Mouse (Mus musculus) granulocyte monocyte progenitor cell, adult 5-6 weeks (primary cell): ENCODE measurements around the gene Foxm1. TPM values are rescaled to one million over a fixed set of nuclear protein-coding genes. Genes with fewer than 3 reads are reported as not detected.
A peak's percentile ranks its signal among the peaks of the same experiment; 100 is the strongest.

ENCODE experiments used
- ATAC-seq: replicated peaks from 2 replicates; pipeline ENCODE4 v1.8.0; 2016; ENCODE audit warnings: mild to moderate bottlenecking, moderate TSS enrichment, inconsistent platforms; ENCODE audit not compliant: poor library complexity, severe bottlenecking
- total RNA-seq, 2 experiments: library from RNA; stranded (forward) in 1 of 2; stranded (reverse) in 1 of 2; fragments of 200-712, 200-1000 nt in 1 of 2; fragments of >200 nt in 1 of 2; fragmentation: Nextera tagmentation in 1 of 2; gene quantifications; 2 replicates each; pipeline ENCODE4 v1.2.3; 2014 to 2017

Foxm1 gene
- total RNA-seq, 2 experiments from 2014 or later = 18.2 to 53.2 TPM

- no peak for ATAC-seq
Observed at GRCm38 (mm10) chr6:128421480-128421879, 58.7 kb downstream of the Foxm1 start.

- peak; percentile 31; the same call in 1 of the 2 replicates for ATAC-seq
Observed at GRCm38 (mm10) chr6:128423496-128424268, 60.9 kb downstream of the Foxm1 start.

- peak; percentile 90 for ATAC-seq
Observed at GRCm38 (mm10) chr6:128424269-128425019, 61.7 kb downstream of the Foxm1 start, which contains the start of gene Itfg2. Itfg2 (minus strand) TSS chr6:128424931.

GRCm38 (mm10) chr6:128425046-128425445 lies 62.3 kb downstream of the Foxm1 start:
- no peak for ATAC-seq

Other genes with a start within 250 kb of the Foxm1 start
- gene Tspan9, start 219.4 kb upstream of the Foxm1 start, total RNA-seq (2014; fragmentation: Nextera tagmentation) = 2.2 TPM in 1 of 2 replicates, not detected in the other
- 0.62 and 3.4 TPM in 2 replicates for gene Tspan9, start 219.4 kb upstream of the Foxm1 start, total RNA-seq (2017)
- not detected in 2 replicates for gene Tead4, start 62.1 kb upstream of the Foxm1 start, total RNA-seq (2014; fragmentation: Nextera tagmentation)
- gene Tead4, start 62.1 kb upstream of the Foxm1 start, total RNA-seq (2017) = not detected in 2 replicates
- 0.21 and 3.7 TPM in 2 replicates for gene Tulp3, start 7.1 kb upstream of the Foxm1 start, total RNA-seq (2014; fragmentation: Nextera tagmentation)
- 0.46 TPM in 1 of 2 replicates, not detected in the other for gene Tulp3, start 7.1 kb upstream of the Foxm1 start, total RNA-seq (2017)
- 43.7 and 51.3 TPM in 2 replicates for gene Rhno1, start 56 bp upstream of the Foxm1 start, total RNA-seq (2014; fragmentation: Nextera tagmentation)
- 33.3 and 37.4 TPM in 2 replicates for gene Rhno1, start 56 bp upstream of the Foxm1 start, total RNA-seq (2017)
- gene Tex52, start 12.5 kb downstream of the Foxm1 start, total RNA-seq (2014; fragmentation: Nextera tagmentation) = not detected in 2 replicates
- gene Tex52, start 12.5 kb downstream of the Foxm1 start, total RNA-seq (2017) = 0.22 TPM in 1 of 2 replicates, not detected in the other
- gene Gm44596, start 12.5 kb downstream of the Foxm1 start, total RNA-seq (2014; fragmentation: Nextera tagmentation) = not detected in 2 replicates
- not detected in 2 replicates for gene Gm44596, start 12.5 kb downstream of the Foxm1 start, total RNA-seq (2017)
- not detected in 2 replicates for gene Nrip2, start 36.3 kb downstream of the Foxm1 start, total RNA-seq (2014; fragmentation: Nextera tagmentation)
- not detected in 2 replicates for gene Nrip2, start 36.3 kb downstream of the Foxm1 start, total RNA-seq (2017)
- 9.9 and 75.9 TPM in 2 replicates for gene Itfg2, start 62.0 kb downstream of the Foxm1 start, total RNA-seq (2014; fragmentation: Nextera tagmentation)
- gene Itfg2, start 62.0 kb downstream of the Foxm1 start, total RNA-seq (2017) = 23.5 and 33.3 TPM in 2 replicates
- 216 and 249 TPM in 2 replicates for gene Fkbp4, start 75.7 kb downstream of the Foxm1 start, total RNA-seq (2014; fragmentation: Nextera tagmentation)
- gene Fkbp4, start 75.7 kb downstream of the Foxm1 start, total RNA-seq (2017) = 331 and 365 TPM in 2 replicates
- gene Pzp, start 163.8 kb downstream of the Foxm1 start, total RNA-seq (2014; fragmentation: Nextera tagmentation) = not detected in 2 replicates
- gene Pzp, start 163.8 kb downstream of the Foxm1 start, total RNA-seq (2017) = not detected in 2 replicates
- gene A2ml1, start 218.6 kb downstream of the Foxm1 start, total RNA-seq (2014; fragmentation: Nextera tagmentation) = 7.0 TPM in 1 of 2 replicates, not detected in the other
- gene A2ml1, start 218.6 kb downstream of the Foxm1 start, total RNA-seq (2017) = not detected in 2 replicates